7 mouse cellular contexts compared by ENCODE assay signal in genomic region chr11:61504713-61505257, GRCm38 (mm10). TPM values are rescaled to one million over a fixed set of nuclear protein-coding genes. Genes with fewer than 3 reads are reported as not detected.
DNase-seq lines count a peak whose midpoint lies in the region; ATAC-seq lines count a peak whose summit lies in the region.

TSS of gene B9d1 (plus strand) at chr11:61505144.

- H3K27me3 ChIP-seq in embryonic facial prominence, embryonic 12.5 days = no peaks in the 10 kb centered on the region
- H3K27me3 ChIP-seq in limb, embryonic 11.5 days (ENCODE audit: control insufficient read depth, insufficient read depth, low read length) = no peaks in the 10 kb centered on the region
- H3K27me3 ChIP-seq in midbrain, embryonic 14.5 days (ENCODE audit: control insufficient read depth, insufficient read depth, low read length) = no peaks in the 10 kb centered on the region

- H3K9ac ChIP-seq in embryonic facial prominence, embryonic 12.5 days = peak within 1 kb of the TSS; percentile 55
- peak within 1 kb of the TSS; percentile 62 for H3K9ac ChIP-seq in limb, embryonic 11.5 days (ENCODE audit: low read length)
- peak within 1 kb of the TSS; percentile 69 for H3K9ac ChIP-seq in midbrain, embryonic 14.5 days (replicated peaks; ENCODE audit: low read length)

- under 1% methylated on average over 39 of the region's 39 CpGs for WGBS in embryonic facial prominence, embryonic 12.5 days
- under 1% methylated on average over 39 of the region's 39 CpGs for whole genome bisulfite sequencing in limb, embryonic 11.5 days
- under 1% methylated on average over 39 of the region's 39 CpGs for WGBS in midbrain, embryonic 14.5 days

- H3K27ac ChIP-seq in embryonic facial prominence, embryonic 12.5 days = peak within 1 kb of the TSS; percentile 83
- H3K27ac ChIP-seq in limb, embryonic 11.5 days (replicated peaks; ENCODE audit: low read depth, low read length) = no peak within 1 kb of the TSS
- peak within 1 kb of the TSS; percentile 93 for H3K27ac ChIP-seq in midbrain, embryonic 14.5 days (replicated peaks; ENCODE audit: low read depth, low read length)

- DNase-seq in adrenal gland, postnatal 25 days = peak; percentile 92
- peak; percentile 99 for DNase-seq in heart, adult 11 months
- DNase-seq in kidney, adult 18-20 months = peak; percentile 99
- peak; percentile 97 for DNase-seq in limb, embryonic 11.5 days (ENCODE audit: low spot score)
- DNase-seq in midbrain, embryonic 14.5 days = peak; percentile 100
- peak; percentile 86 to 92 for DNase-seq in spleen, adult 18-20 months

- ATAC-seq in embryonic facial prominence, embryonic 12.5 days (ENCODE audit: insufficient number of reproducible peaks, insufficient read depth, low FRiP score, low TSS enrichment) = peak; percentile 88
- ATAC-seq in limb, embryonic 11.5 days (ENCODE audit: insufficient number of reproducible peaks, low FRiP score, low TSS enrichment, low read depth) = peak; percentile 86
- peak; percentile 90 for ATAC-seq in midbrain, embryonic 14.5 days (ENCODE audit: low FRiP score, low TSS enrichment)

- peak within 1 kb of the TSS; percentile 54 for H3K4me3 ChIP-seq in embryonic facial prominence, embryonic 12.5 days
- H3K4me3 ChIP-seq in limb, embryonic 11.5 days (ENCODE audit: low read depth, low read length) = peak within 1 kb of the TSS; percentile 59
- peak within 1 kb of the TSS; percentile 70 for H3K4me3 ChIP-seq in midbrain, embryonic 14.5 days (replicated peaks; ENCODE audit: low read depth, low read length)

- no peaks in the 10 kb centered on the region for H3K9me3 ChIP-seq in embryonic facial prominence, embryonic 12.5 days
- H3K9me3 ChIP-seq in limb, embryonic 11.5 days (ENCODE audit: control insufficient read depth, low read length) = no peaks in the 10 kb centered on the region
- no peaks in the 10 kb centered on the region for H3K9me3 ChIP-seq in midbrain, embryonic 14.5 days (ENCODE audit: control insufficient read depth, low read length)

- H3K4me2 ChIP-seq in embryonic facial prominence, embryonic 12.5 days (replicated peaks) = peak within 1 kb of the TSS; percentile 69
- peak within 1 kb of the TSS; percentile 50 for H3K4me2 ChIP-seq in limb, embryonic 11.5 days (ENCODE audit: low read depth, severe bottlenecking)
- H3K4me2 ChIP-seq in midbrain, embryonic 14.5 days (ENCODE audit: low read length) = peak within 1 kb of the TSS; percentile 77

- peaks cover 10% of the 10 kb centered on the region for H3K4me1 ChIP-seq in embryonic facial prominence, embryonic 12.5 days
- H3K4me1 ChIP-seq in limb, embryonic 11.5 days (ENCODE audit: control insufficient read depth, insufficient read depth, low read length) = no peaks in the 10 kb centered on the region
- peaks cover 13% of the 10 kb centered on the region for H3K4me1 ChIP-seq in midbrain, embryonic 14.5 days (ENCODE audit: control insufficient read depth, insufficient read depth, low read length)

- peaks cover 8% of the 10 kb centered on the region; the same call in 1 of the 2 replicates for H3K36me3 ChIP-seq in embryonic facial prominence, embryonic 12.5 days
- no peaks in the 10 kb centered on the region for H3K36me3 ChIP-seq in limb, embryonic 11.5 days (ENCODE audit: control insufficient read depth, insufficient read depth, low read length)
- H3K36me3 ChIP-seq in midbrain, embryonic 14.5 days (ENCODE audit: control insufficient read depth, insufficient read depth, low read length) = 0 out of 2 replicates have a peak, but pooled peaks cover 2% of the 10 kb centered on the region

RNA-seq across cellular contexts. Expression of gene B9d1, which starts in this region (rescaled TPM):
- total RNA-seq in adrenal gland, postnatal 25 days (2021) = 13.8 and 19.9 TPM in 2 replicates
- 35.2 and 36.7 TPM in 2 replicates for polyA plus RNA-seq in embryonic facial prominence, embryonic 12.5 days (2016; fragmentation: Nextera tagmentation; extraction: Ambion mirVana)
- polyA plus RNA-seq in limb, embryonic 11.5 days (2014; fragmentation: Nextera tagmentation; extraction: Ambion mirVana) = 40.9 and 42.7 TPM in 2 replicates
- 32.0 and 40.7 TPM in 2 replicates for polyA plus RNA-seq in midbrain, embryonic 14.5 days (2014; fragmentation: Nextera tagmentation; extraction: Ambion mirVana)
